ENCODE assay signal across 10 mouse cellular contexts in the genomic region with DNA sequence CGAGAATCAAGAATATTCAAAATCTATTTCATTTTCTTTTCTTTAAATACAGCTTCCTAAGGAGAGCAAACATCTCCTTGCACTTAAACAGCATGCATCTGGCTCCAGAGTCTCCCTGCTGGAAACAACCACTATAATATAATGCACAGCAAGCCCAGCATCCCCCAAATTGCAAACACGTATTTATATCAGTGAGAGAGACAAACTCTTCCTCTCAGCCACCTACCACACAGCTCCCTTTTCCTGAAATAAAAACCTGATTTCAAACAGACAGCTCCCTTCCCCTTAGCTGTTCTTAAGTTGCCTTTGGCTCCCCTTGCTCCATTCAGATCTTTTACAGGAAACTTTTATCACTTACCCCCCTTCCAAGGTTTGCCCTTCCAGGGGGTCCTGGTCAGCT.
DNase-seq lines count a peak whose midpoint lies in the region; ATAC-seq and TF ChIP-seq lines count a peak whose summit lies in the region.
"Had no signal": no experiment of that assay in that cellular context is flagged by ENCODE, and none has a peak within 500 bp of the region (broad histone marks: within the 10 kb centered on the region; RNA-seq: fewer than 3 reads in every experiment).

No protein-coding gene starts in this region.

- no peak for TF ChIP-seq EP300 in stomach, postnatal 0 days (optimal IDR thresholded peaks at IDR 0.05)

- no peak overlapping the region for H3K4me3 ChIP-seq in intestine, embryonic 15.5 days (replicated peaks)
- H3K4me3 ChIP-seq in intestine, postnatal 0 days (ENCODE audit: low read depth, low read length) = no peak overlapping the region
- 0 out of 2 replicates have a peak overlapping the region, but pooled peaks have one; percentile 8 for H3K4me3 ChIP-seq in stomach, embryonic 14.5 days (ENCODE audit: low read depth, low read length)
- H3K4me3 ChIP-seq in stomach, postnatal 0 days (ENCODE audit: low read depth, low read length) = no peak overlapping the region
- no peak overlapping the region for H3K4me3 ChIP-seq in limb, embryonic 11.5 days (ENCODE audit: low read depth, low read length)

- H3K27ac ChIP-seq in intestine, embryonic 15.5 days = no peak overlapping the region
- H3K27ac ChIP-seq in intestine, postnatal 0 days (ENCODE audit: low read depth, low read length) = no peak overlapping the region
- no peak overlapping the region for H3K27ac ChIP-seq in stomach, embryonic 14.5 days (ENCODE audit: low read length)
- H3K27ac ChIP-seq in stomach, postnatal 0 days (replicated peaks) = no peak overlapping the region
- no peak overlapping the region for H3K27ac ChIP-seq in limb, embryonic 11.5 days (replicated peaks; ENCODE audit: low read depth, low read length)

- no peaks in the 10 kb centered on the region for H3K36me3 ChIP-seq in intestine, embryonic 15.5 days
- no peaks in the 10 kb centered on the region for H3K36me3 ChIP-seq in intestine, postnatal 0 days (ENCODE audit: control insufficient read depth, insufficient read depth)
- no peaks in the 10 kb centered on the region for H3K36me3 ChIP-seq in stomach, embryonic 14.5 days (ENCODE audit: control insufficient read depth, insufficient read depth, low read length)
- no peaks in the 10 kb centered on the region for H3K36me3 ChIP-seq in stomach, postnatal 0 days (ENCODE audit: control insufficient read depth, insufficient read depth, low read length)
- no peaks in the 10 kb centered on the region for H3K36me3 ChIP-seq in limb, embryonic 11.5 days (ENCODE audit: control insufficient read depth, insufficient read depth, low read length)

- DNase-seq in stomach, postnatal 0 days (ENCODE audit: low spot score) = no peak
- DNase-seq in limb, embryonic 11.5 days (ENCODE audit: low spot score) = no peak
- no peak for DNase-seq in cerebellum, adult 18-20 months
- DNase-seq in ovary, postnatal 14 days (ENCODE audit: low spot score) = no peak
- DNase-seq: lung, postnatal 4 days; thymus, postnatal 14 days had no signal

- no peaks in the 10 kb centered on the region for H3K4me1 ChIP-seq in intestine, embryonic 15.5 days (replicated peaks)
- H3K4me1 ChIP-seq in intestine, postnatal 0 days (replicated peaks; ENCODE audit: control insufficient read depth, insufficient read depth, low read length) = no peaks in the 10 kb centered on the region
- no peaks in the 10 kb centered on the region for H3K4me1 ChIP-seq in stomach, embryonic 14.5 days (ENCODE audit: control insufficient read depth, insufficient read depth, low read length)
- no peaks in the 10 kb centered on the region for H3K4me1 ChIP-seq in stomach, postnatal 0 days (replicated peaks; ENCODE audit: control insufficient read depth, insufficient read depth)
- 0 out of 2 replicates have a peak, but pooled peaks cover 3% of the 10 kb centered on the region for H3K4me1 ChIP-seq in limb, embryonic 11.5 days (ENCODE audit: control insufficient read depth, insufficient read depth, low read length)

- H3K4me2 ChIP-seq in intestine, embryonic 15.5 days (replicated peaks) = peak overlapping the region; percentile 44; the same call in 1 of the 2 replicates
- no peak overlapping the region for H3K4me2 ChIP-seq in intestine, postnatal 0 days (replicated peaks; ENCODE audit: low read depth)
- H3K4me2 ChIP-seq in stomach, embryonic 14.5 days (replicated peaks; ENCODE audit: low read depth, low read length) = peak overlapping the region; percentile 35; the same call in 1 of the 2 replicates
- H3K4me2 ChIP-seq in stomach, postnatal 0 days (replicated peaks; ENCODE audit: low read depth) = no peak overlapping the region
- peak overlapping the region; percentile 34 for H3K4me2 ChIP-seq in limb, embryonic 11.5 days (ENCODE audit: low read depth, severe bottlenecking)

- no peak for TF ChIP-seq CTCF in intestine, postnatal 0 days (IDR thresholded peaks at IDR 0.05; ENCODE audit: low read depth)
- TF ChIP-seq CTCF in stomach, postnatal 0 days (IDR thresholded peaks at IDR 0.05; ENCODE audit: low read depth) = no peak

- 39% methylated on average over 2 of the region's 2 CpGs for WGBS in intestine, embryonic 15.5 days
- 57% methylated on average over 2 of the region's 2 CpGs for WGBS in intestine, postnatal 0 days
- WGBS in stomach, embryonic 14.5 days = 47% methylated on average over 2 of the region's 2 CpGs
- whole genome bisulfite sequencing in stomach, postnatal 0 days = 53% methylated on average over 2 of the region's 2 CpGs
- 57% methylated on average over 2 of the region's 2 CpGs for WGBS in limb, embryonic 11.5 days

- no peak for ATAC-seq in intestine, embryonic 15.5 days
- no peak for ATAC-seq in intestine, postnatal 0 days
- no peak for ATAC-seq in stomach, embryonic 14.5 days (ENCODE audit: insufficient number of reproducible peaks, insufficient read depth, low FRiP score, low read depth)
- ATAC-seq in stomach, postnatal 0 days (ENCODE audit: low FRiP score, low TSS enrichment) = no peak
- no peak for ATAC-seq in limb, embryonic 11.5 days (ENCODE audit: insufficient number of reproducible peaks, low FRiP score, low TSS enrichment, low read depth)
- no peak for ATAC-seq in megakaryocyte-erythroid progenitor cell, adult 5-6 weeks (replicated peaks; ENCODE audit: low FRiP score, low TSS enrichment, poor library complexity, severe bottlenecking)

- H3K9me3 ChIP-seq in intestine, embryonic 15.5 days = no peaks in the 10 kb centered on the region
- H3K9me3 ChIP-seq in intestine, postnatal 0 days (ENCODE audit: control insufficient read depth) = no peaks in the 10 kb centered on the region
- H3K9me3 ChIP-seq in stomach, embryonic 14.5 days (ENCODE audit: control insufficient read depth, low read depth, low read length) = no peaks in the 10 kb centered on the region
- H3K9me3 ChIP-seq in stomach, postnatal 0 days (ENCODE audit: control insufficient read depth, low read length) = no peaks in the 10 kb centered on the region
- no peaks in the 10 kb centered on the region for H3K9me3 ChIP-seq in limb, embryonic 11.5 days (ENCODE audit: control insufficient read depth, low read length)

- no peak overlapping the region for H3K9ac ChIP-seq in intestine, embryonic 15.5 days
- H3K9ac ChIP-seq in intestine, postnatal 0 days (ENCODE audit: low read depth, low read length) = no peak overlapping the region
- H3K9ac ChIP-seq in stomach, embryonic 14.5 days (replicated peaks; ENCODE audit: low read depth, low read length) = no peak overlapping the region
- H3K9ac ChIP-seq in stomach, postnatal 0 days (ENCODE audit: low read length) = no peak overlapping the region
- no peak overlapping the region for H3K9ac ChIP-seq in limb, embryonic 11.5 days (ENCODE audit: low read length)

- H3K27me3 ChIP-seq in intestine, embryonic 15.5 days (replicated peaks) = no peaks in the 10 kb centered on the region
- no peaks in the 10 kb centered on the region for H3K27me3 ChIP-seq in intestine, postnatal 0 days (replicated peaks; ENCODE audit: control insufficient read depth, insufficient read depth, low read length)
- H3K27me3 ChIP-seq in stomach, embryonic 14.5 days (ENCODE audit: control insufficient read depth, insufficient read depth, low read length) = no peaks in the 10 kb centered on the region
- no peaks in the 10 kb centered on the region for H3K27me3 ChIP-seq in stomach, postnatal 0 days (ENCODE audit: control insufficient read depth, insufficient read depth, low read length)
- no peaks in the 10 kb centered on the region for H3K27me3 ChIP-seq in limb, embryonic 11.5 days (ENCODE audit: control insufficient read depth, insufficient read depth, low read length)

Comparison
In these comparisons a context has a peak if more than half of its experiments do, and no peak if none do; other contexts are left out.
1. H3K4me2 ChIP-seq: peak in intestine, embryonic 15.5 days (single experiment), stomach, embryonic 14.5 days (single experiment) and limb, embryonic 11.5 days (single experiment); none in intestine, postnatal 0 days (single experiment) and stomach, postnatal 0 days (single experiment).